Comparison of ENCODE assay signal across 19 mouse cellular contexts in the genomic region with DNA sequence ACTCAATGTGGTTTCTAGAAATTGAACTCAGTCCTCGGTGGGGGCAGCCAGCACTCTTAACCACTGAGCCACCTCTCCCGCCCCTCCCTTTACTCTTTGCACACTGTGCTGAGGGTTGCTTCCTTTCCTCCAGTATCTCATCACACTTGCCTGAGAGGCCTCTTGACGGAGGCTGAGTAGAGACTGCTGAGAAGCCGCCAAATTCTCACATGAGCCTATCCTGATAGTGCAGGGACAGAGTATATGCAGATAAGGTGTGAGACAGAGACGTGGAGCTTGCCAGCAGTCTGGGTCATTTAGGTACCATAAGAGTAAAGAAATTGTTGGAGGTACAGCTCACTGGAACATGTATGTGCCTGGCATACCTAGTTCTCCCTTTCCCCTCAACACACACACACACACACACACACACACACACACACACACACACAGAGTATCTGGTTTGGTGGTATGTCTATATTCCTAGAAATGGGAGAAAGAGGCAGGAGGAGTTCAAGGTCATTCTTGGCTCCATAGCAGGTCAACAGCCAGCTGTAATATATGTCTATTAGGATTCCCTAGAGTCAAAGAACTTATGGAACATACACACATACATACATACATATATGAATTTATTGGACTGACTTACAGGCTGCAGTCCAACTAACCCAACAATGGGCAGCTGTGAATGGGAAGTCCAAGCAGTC. TPM values are rescaled to one million over a fixed set of nuclear protein-coding genes. Genes with fewer than 3 reads are reported as not detected.
DNase-seq lines count a peak whose midpoint lies in the region; ATAC-seq and TF ChIP-seq lines count a peak whose summit lies in the region.
"Had no signal": no experiment of that assay in that cellular context is flagged by ENCODE, and none has a peak within 500 bp of the region (broad histone marks: within the 10 kb centered on the region; RNA-seq: fewer than 3 reads in every experiment).

No protein-coding gene starts in this region.

- TF ChIP-seq CTCF in heart, postnatal 0 days (IDR thresholded peaks at IDR 0.05; ENCODE audit: low read depth) = no peak
- TF ChIP-seq CTCF in intestine, postnatal 0 days (IDR thresholded peaks at IDR 0.05; ENCODE audit: low read depth) = no peak

- H3K27me3 ChIP-seq in heart, postnatal 0 days (ENCODE audit: control insufficient read depth, insufficient read depth, low read length) = no peaks in the 10 kb centered on the region
- H3K27me3 ChIP-seq in intestine, postnatal 0 days (replicated peaks; ENCODE audit: control insufficient read depth, insufficient read depth, low read length) = no peaks in the 10 kb centered on the region
- H3K27me3 ChIP-seq in hindbrain, embryonic 10.5 days (ENCODE audit: insufficient read depth, poor library complexity, severe bottlenecking) = no peaks in the 10 kb centered on the region
- H3K27me3 ChIP-seq: hindbrain, embryonic 13.5 days; limb, embryonic 12.5 days had no signal

- no peak overlapping the region for H3K4me2 ChIP-seq in heart, postnatal 0 days (ENCODE audit: low read depth, low read length)
- no peak overlapping the region for H3K4me2 ChIP-seq in intestine, postnatal 0 days (replicated peaks; ENCODE audit: low read depth)
- H3K4me2 ChIP-seq: hindbrain, embryonic 13.5 days; limb, embryonic 12.5 days had no signal

- peak; percentile 51 for ATAC-seq in heart, postnatal 0 days (ENCODE audit: insufficient read depth, low read depth)
- peak; percentile 63 for ATAC-seq in intestine, postnatal 0 days
- ATAC-seq in megakaryocyte, adult 5-6 weeks (ENCODE audit: poor library complexity, severe bottlenecking) = peak; percentile 51
- ATAC-seq: forebrain, embryonic 16.5 days had no signal

- H3K4me3 ChIP-seq in heart, postnatal 0 days (ENCODE audit: low read depth, low read length) = no peak overlapping the region
- no peak overlapping the region for H3K4me3 ChIP-seq in intestine, postnatal 0 days (ENCODE audit: low read depth, low read length)
- H3K4me3 ChIP-seq in hindbrain, embryonic 10.5 days = no peak overlapping the region
- H3K4me3 ChIP-seq: erythroblast, embryonic 14.5 days; gastrocnemius, adult 2 months; hindbrain, embryonic 13.5 days; limb, embryonic 12.5 days; midbrain, embryonic 10.5 days had no signal

- no peak overlapping the region for H3K9ac ChIP-seq in heart, postnatal 0 days (replicated peaks; ENCODE audit: low read depth, low read length)
- no peak overlapping the region for H3K9ac ChIP-seq in intestine, postnatal 0 days (ENCODE audit: low read depth, low read length)
- H3K9ac ChIP-seq: hindbrain, embryonic 13.5 days; limb, embryonic 12.5 days had no signal

- no peak overlapping the region; the same call in 1 of the 2 replicates for H3K27ac ChIP-seq in heart, postnatal 0 days (ENCODE audit: low read depth)
- no peak overlapping the region for H3K27ac ChIP-seq in intestine, postnatal 0 days (ENCODE audit: low read depth, low read length)
- H3K27ac ChIP-seq in hindbrain, embryonic 10.5 days = no peak overlapping the region
- H3K27ac ChIP-seq: gastrocnemius, adult 2 months; hindbrain, embryonic 13.5 days; limb, embryonic 12.5 days; midbrain, embryonic 10.5 days had no signal

- peak; percentile 32 for DNase-seq in heart, postnatal 0 days (ENCODE audit: low spot score)
- DNase-seq in heart, adult 9 months (ENCODE audit: low spot score in 2 of 2) = no peak
- DNase-seq in T-cell, adult 2 months (ENCODE audit: low spot score) = peak; percentile 9
- DNase-seq in hindbrain, embryonic 10.5 days (ENCODE audit: low spot score) = no peak
- no peak for DNase-seq in right cerebral cortex, postnatal 4 days
- DNase-seq in kidney, postnatal 4 days = no peak
- DNase-seq: adrenal gland, postnatal 14 days; cerebellum, postnatal 10 days; gastrocnemius, adult 2 months; kidney, adult 18-20 months; kidney, postnatal 36 days; layer of hippocampus, postnatal 36 days had no signal

- TF ChIP-seq EP300 in heart, postnatal 0 days (IDR thresholded peaks at IDR 0.05; ENCODE audit: low read depth) = no peak

- H3K9me3 ChIP-seq in heart, postnatal 0 days (replicated peaks; ENCODE audit: control insufficient read depth, low read length) = 0 out of 2 replicates have a peak, but pooled peaks cover 4% of the 10 kb centered on the region
- no peaks in the 10 kb centered on the region for H3K9me3 ChIP-seq in intestine, postnatal 0 days (ENCODE audit: control insufficient read depth)
- no peaks in the 10 kb centered on the region for H3K9me3 ChIP-seq in hindbrain, embryonic 10.5 days
- H3K9me3 ChIP-seq: hindbrain, embryonic 13.5 days had no signal

- H3K36me3 ChIP-seq in heart, postnatal 0 days (replicated peaks; ENCODE audit: control insufficient read depth, insufficient read depth, low read length) = no peaks in the 10 kb centered on the region
- no peaks in the 10 kb centered on the region for H3K36me3 ChIP-seq in intestine, postnatal 0 days (ENCODE audit: control insufficient read depth, insufficient read depth)
- no peaks in the 10 kb centered on the region for H3K36me3 ChIP-seq in hindbrain, embryonic 10.5 days
- H3K36me3 ChIP-seq: hindbrain, embryonic 13.5 days; limb, embryonic 12.5 days; midbrain, embryonic 10.5 days had no signal

- 0 out of 2 replicates have a peak, but pooled peaks cover 2% of the 10 kb centered on the region for H3K4me1 ChIP-seq in heart, postnatal 0 days (ENCODE audit: control insufficient read depth, insufficient read depth)
- H3K4me1 ChIP-seq in intestine, postnatal 0 days (replicated peaks; ENCODE audit: control insufficient read depth, insufficient read depth, low read length) = no peaks in the 10 kb centered on the region
- H3K4me1 ChIP-seq in hindbrain, embryonic 10.5 days (replicated peaks) = no peaks in the 10 kb centered on the region
- H3K4me1 ChIP-seq: hindbrain, embryonic 13.5 days; limb, embryonic 12.5 days; midbrain, embryonic 10.5 days had no signal

- WGBS in heart, postnatal 0 days = 23% methylated on average over 5 of the region's 5 CpGs
- WGBS in intestine, postnatal 0 days = 57% methylated on average over 5 of the region's 5 CpGs
- 85% methylated on average over 5 of the region's 5 CpGs for WGBS in hindbrain, embryonic 10.5 days

RNA-seq across cellular contexts. Expression of a gene that starts 8.9 kb away (rescaled TPM):
- total RNA-seq in heart, postnatal 0 days (2014; rRNA removed; ENCODE audit: low replicate concordance) = 19.2 and 28.6 TPM in 2 replicates
- 2.8 and 3.4 TPM in 2 replicates for polyA plus RNA-seq in heart, postnatal 0 days (2015; fragmentation: Nextera tagmentation; extraction: Ambion mirVana)
- 3.2 and 3.8 TPM in 2 replicates for polyA plus RNA-seq in intestine, postnatal 0 days (2015; fragmentation: Nextera tagmentation; extraction: Ambion mirVana)
- total RNA-seq in megakaryocyte, adult 5-6 weeks (2015) = 23.1 and 24.1 TPM in 2 replicates
- 27.9 and 30.9 TPM in 2 replicates for total RNA-seq in megakaryocyte, adult 5-6 weeks (2017)
- polyA plus RNA-seq in hindbrain, embryonic 10.5 days (2016; fragmentation: Nextera tagmentation; extraction: Ambion mirVana) = 5.4 and 5.5 TPM in 2 replicates

Comparison
In these comparisons a context has a peak if more than half of its experiments do, and no peak if none do; other contexts are left out.
1. DNase-seq: peak in heart, postnatal 0 days (single experiment) and T-cell, adult 2 months (single experiment); none in heart, adult 9 months (0 of 2), hindbrain, embryonic 10.5 days (single experiment), right cerebral cortex, postnatal 4 days (single experiment) and kidney, postnatal 4 days (0 of 2).
2. Peak in every context shown above with its lines, with median percentiles within 50 percentile points of each other: ATAC-seq.